Mouse (Mus musculus) heart, postnatal 10 days (tissue): ENCODE data around the gene Gm42878. TPM values are rescaled to one million over a fixed set of nuclear protein-coding genes. Genes with fewer than 3 reads are reported as not detected.

ENCODE experiments used
- DNase-seq, 2 experiments: peaks; one replicate each; pipeline ENCODE4 v3.0.0; 2021
- intact Hi-C: fragments of 180-260 bp; cut with DNase I; formaldehyde crosslinking; loops from one replicate; pipeline ENCODE4 v1.15.1; 2025
- total RNA-seq, 2 experiments: library from RNA; stranded (reverse); gene quantifications; 2 replicates each; pipeline ENCODE4 v1.2.3; 2021

Gm42878 gene
- total RNA-seq = not detected

DNA sequence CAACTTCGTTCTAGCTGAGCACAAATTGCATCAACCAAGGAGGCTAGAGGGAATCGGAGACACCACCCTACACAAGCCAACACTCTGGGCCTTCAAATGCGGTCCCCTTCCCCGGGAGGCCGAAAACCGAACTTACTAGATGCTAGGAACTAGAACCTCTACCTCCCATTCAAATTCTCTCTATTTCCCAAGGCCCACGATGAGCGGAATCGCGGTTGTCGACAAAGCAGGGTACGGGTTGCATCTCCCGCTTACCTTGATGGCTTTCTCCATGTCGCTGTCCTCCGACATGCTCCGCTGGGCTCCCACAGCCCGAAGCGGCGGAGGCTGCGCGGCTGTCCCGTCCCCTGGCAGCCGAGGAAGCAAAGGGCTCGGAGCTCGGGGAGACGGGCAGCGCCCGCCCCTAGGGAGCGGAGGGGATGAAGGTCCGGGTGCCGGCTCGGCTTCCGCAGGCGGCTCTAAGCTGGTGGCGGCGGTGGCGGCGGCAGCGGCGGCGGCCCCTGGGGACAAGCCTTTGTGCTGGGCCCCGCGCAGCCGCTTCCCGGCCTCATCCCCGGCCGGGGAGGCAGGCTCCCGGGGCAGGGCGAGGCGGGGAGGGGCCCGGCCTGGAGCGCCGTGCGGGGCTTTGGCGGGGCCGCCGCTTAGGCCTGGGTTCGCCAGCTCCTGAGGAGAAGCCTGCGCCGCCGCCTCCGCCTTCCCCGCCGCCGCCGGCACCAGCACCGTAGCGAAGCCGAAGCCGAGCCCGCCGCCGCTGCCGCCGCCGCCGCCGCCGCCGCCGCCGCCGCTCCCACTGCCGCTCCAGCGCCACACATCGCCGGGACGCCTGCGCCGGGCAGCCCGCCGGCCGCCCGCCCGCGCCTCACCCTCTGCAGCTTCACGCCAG lies at the start of gene Gm42878, which contains the start of gene Adam1a:
TSS of gene Gm42878 (minus strand) at position 573 of the 883 bp plus-strand sequence.
TSS of gene Adam1a (minus strand) at position 573 of the 883 bp plus-strand sequence.
- intact Hi-C loops = no loop called here
- no peak for DNase-seq

- no peak for DNase-seq
- intact Hi-C loops = loop anchor here (5.0 kb wide), 1 partner anchor 143 kb away; the partner anchor contains the start of genes Erp29 and Tmem116
Measured at GRCm38 (mm10) chr5:121594714-121595313, 49.5 kb upstream of the Gm42878 start.

DNA sequence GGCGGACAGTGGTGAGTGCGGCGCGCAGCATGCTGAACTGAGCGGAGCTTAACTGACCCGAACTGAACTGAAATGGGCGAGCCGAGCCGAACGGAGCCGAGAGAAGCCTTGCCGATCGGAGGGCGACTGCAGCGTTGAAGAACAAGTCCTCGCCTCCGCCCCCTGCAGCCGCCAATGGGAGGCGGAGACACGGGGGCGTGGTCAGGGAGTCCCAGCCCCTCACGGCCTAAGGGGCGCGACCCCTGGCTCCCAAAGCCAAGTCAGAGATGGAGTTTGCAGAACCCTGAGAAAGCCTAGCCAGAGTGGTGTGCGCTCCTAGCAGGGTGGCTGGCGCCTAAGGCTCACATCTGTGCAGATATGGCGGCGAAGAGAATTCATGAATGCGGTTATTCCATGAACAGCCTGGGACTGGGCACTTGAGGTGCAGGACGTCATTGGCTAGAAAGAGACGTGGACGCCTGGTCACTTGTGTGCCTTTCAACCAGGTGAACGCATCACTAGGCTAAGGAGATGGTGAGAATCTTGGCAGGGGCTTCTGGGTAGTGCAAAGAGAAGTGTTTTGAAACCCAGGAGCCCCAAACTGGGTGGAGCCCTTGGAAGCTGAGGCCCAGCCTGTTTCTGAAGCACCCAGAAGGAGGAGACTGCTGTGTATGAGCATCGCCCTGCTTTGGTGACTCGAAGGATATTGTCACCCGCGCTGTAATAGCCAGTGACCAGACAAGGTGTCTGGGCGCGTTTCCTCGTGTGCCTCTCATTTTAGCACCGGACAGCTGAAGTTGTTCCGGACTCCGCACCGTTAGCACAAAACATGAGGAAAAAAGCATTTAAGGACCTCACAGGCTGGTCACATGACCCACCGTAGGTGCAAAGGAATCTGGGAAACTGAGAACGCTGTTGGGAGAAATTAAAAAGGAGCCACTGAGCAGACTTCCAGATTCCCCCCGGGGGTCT lies 48.4 kb upstream of the Gm42878 start, which contains the start of gene Aldh2:
TSS of gene Aldh2 (minus strand) at position 374 of the 951 bp plus-strand sequence.
- intact Hi-C loops = loop anchor here (5.0 kb wide), 1 partner anchor 141 kb away; the partner anchor contains the start of genes Erp29 and Tmem116
- peak; percentile 88 to 91 for DNase-seq

- DNase-seq = no peak
- intact Hi-C loops = loop anchor here (5.0 kb wide), 1 partner anchor 141 kb away; the partner anchor contains the start of genes Erp29 and Tmem116
Measured at GRCm38 (mm10) chr5:121592816-121593407, 47.6 kb upstream of the Gm42878 start.

- peak in 1 of 2 experiments; percentile 20 for DNase-seq
Measured at GRCm38 (mm10) chr5:121592064-121592815, 47.0 kb upstream of the Gm42878 start.

DNA sequence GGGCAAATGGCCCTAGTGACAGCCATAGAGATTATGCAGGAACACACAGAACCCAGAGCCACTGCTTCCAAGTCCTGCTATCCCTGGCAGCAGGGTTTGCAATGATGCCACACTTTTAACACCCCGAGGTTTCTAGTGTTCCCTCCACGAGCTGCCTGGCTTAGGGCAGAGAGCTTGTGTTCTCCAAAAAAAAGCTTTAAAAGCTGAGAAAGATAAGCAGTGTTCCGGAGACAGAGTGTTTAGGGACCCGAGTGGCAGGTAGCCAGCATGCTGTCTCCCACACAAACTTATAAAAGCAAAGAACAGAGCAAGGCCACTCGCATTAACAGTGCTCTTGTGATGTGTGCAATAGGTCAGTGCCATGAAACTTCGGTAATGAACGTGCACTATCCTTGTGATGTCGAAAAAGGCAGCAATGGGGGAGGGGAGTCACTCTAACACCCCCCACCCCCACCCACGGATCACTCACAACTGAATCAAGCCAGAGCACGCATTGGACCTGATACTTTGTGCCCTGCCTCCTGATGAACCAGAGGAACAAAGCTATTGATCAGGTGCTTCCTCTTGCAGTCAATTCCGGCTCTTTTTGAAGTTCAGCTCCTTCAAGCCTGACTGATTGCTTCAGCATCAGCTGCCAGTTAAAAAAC lies 46.3 kb upstream of the Gm42878 start:
- DNase-seq = peak; percentile 45 to 48
- intact Hi-C loops = loop anchor here (5.0 kb wide), 1 partner anchor 139 kb away; the partner anchor contains the start of genes Erp29 and Tmem116

More at GRCm38 (mm10) chr5:121592064-121592815, 47.0 kb upstream of the Gm42878 start:
- intact Hi-C loops = loop anchor here (5.0 kb wide), 1 partner anchor 140 kb away; the partner anchor contains the start of genes Erp29 and Tmem116

- intact Hi-C loops = loop anchor here (5.0 kb wide), 1 partner anchor 138 kb away; the partner anchor contains the start of genes Erp29 and Tmem116
- DNase-seq = no peak
Measured at GRCm38 (mm10) chr5:121589928-121590327, 44.6 kb upstream of the Gm42878 start.

- intact Hi-C loops = no loop called here
- peak; percentile 55 to 71 for DNase-seq
Measured at GRCm38 (mm10) chr5:121586400-121587039, 41.2 kb upstream of the Gm42878 start.

DNA sequence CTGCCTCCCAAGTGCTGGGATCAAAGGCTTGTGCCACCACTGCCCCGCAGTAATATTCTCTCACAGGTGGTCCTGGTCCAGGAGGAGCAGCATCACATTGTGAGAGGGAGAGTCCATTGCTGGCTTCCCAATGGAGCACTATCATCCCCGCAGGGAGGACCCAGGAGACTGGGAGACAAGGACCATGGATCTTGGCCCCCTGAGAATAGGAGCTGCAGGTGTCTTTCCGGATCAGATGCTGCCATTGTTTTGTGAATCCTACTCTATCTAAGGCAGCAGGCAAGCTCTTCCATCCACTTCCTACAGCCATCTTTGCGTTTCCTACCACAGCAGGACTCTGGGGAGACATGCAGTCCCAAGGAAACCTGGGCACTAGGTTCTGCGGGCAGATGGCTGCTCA lies 40.4 kb upstream of the Gm42878 start:
- DNase-seq = no peak
- intact Hi-C loops = no loop called here

- intact Hi-C loops = no loop called here
- DNase-seq = no peak
Measured at GRCm38 (mm10) chr5:121585005-121585404, 39.7 kb upstream of the Gm42878 start.

- peak; percentile 94 to 96 for DNase-seq
- intact Hi-C loops = no loop called here
Measured at GRCm38 (mm10) chr5:121583765-121584501, 38.7 kb upstream of the Gm42878 start.

DNA sequence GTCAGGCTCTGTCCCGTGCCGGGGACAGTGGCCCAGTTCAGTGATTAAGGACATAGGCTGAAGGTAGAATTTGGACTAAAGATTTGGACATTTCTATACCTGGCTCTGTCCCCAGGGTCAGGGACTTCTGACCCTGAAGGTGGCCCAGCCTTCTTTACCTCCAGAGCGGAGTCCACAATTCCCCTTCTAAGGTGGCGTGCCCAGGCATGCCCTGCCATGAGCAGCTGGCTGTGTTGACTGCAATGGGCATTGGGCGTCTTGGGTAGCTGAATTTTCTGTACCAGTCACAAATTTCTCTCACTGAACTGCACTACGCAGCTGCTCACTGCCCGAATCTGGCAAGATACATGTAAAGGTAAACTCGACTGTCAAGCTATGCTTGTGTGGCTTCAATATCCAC lies 36.7 kb upstream of the Gm42878 start:
- no peak for DNase-seq
- intact Hi-C loops = no loop called here

GRCm38 (mm10) chr5:121576927-121577488 lies 31.7 kb upstream of the Gm42878 start:
- intact Hi-C loops = no loop called here
- DNase-seq = peak; percentile 48 to 53

DNA sequence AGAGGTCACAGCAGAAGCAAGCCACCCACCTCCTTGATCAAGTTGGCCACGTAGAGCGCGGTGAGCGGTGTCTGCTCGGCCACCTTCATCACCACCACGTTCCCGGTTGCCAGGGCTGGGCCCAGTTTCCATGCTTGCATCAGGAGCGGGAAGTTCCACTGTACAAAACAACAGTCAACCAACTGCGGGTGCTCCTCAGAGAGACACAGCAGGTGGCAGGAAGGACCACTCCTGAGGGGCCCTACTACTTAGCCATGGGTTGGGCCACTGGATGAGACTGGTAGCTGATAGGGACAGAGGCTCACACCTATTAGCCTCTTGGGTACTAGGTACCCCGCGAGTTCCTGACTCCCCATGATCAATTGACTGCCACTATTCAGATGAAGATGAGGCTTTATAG lies 30.6 kb upstream of the Gm42878 start:
- intact Hi-C loops = no loop called here
- DNase-seq = no peak

DNA sequence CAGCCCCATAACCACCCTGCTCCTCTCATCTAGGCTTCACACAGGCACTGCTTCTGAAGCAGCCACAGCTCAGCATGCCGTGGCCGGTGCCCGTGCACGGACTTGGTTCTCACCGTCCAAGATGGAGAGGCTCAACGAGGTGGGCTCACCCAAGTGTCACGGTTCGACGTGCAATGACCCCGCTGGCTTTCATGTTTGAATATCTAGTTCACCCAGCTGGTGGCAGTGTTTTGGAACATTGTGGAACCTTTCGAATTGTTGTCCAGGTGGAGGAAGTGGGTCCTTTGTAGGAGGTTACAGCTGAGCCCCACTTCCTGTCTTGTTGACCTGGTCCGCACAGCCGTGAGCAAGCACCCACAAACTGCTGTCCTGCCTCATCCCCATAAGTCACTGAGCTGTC lies 28.9 kb upstream of the Gm42878 start:
- intact Hi-C loops = no loop called here
- DNase-seq = no peak

DNA sequence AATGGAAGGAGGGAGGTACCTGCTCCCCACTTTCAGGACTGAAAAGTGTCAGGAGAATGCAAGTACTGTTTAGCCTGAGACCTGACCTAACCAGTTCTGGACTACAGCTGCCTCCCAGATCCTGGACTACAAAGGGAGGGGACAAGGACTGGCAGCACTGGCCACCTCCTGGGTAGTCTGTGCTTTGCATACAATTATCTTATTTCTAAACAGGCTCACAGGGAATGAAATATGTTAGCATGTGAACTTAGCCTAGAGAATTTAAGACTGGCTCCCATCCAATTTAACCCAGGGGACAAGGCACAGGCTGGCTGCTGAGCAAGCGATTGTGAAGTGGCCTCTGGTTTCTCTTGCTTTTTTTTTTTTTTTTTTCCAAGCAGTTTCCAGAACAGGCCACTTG lies 25.5 kb upstream of the Gm42878 start:
- DNase-seq = no peak
- intact Hi-C loops = no loop called here

GRCm38 (mm10) chr5:121569881-121570420 lies 24.7 kb upstream of the Gm42878 start:
- DNase-seq = no peak
- intact Hi-C loops = no loop called here
